Mouse (Mus musculus) MEL (cell line): ENCODE results near the gene Qdpr. TPM values are rescaled to one million over a fixed set of nuclear protein-coding genes. Genes with fewer than 3 reads are reported as not detected.
A peak's percentile ranks its signal among the peaks of the same experiment; 100 is the strongest.

Experiments
- DNase-seq: peaks from one replicate; pipeline ENCODE4 v3.0.0; 2011; ENCODE audit warnings: low read depth, low spot score
- H3K27ac ChIP-seq: 2 replicates; pipeline ENCODE4 v1.5.1; 2012; ENCODE audit warnings: low read depth, mild to moderate bottlenecking, control low read depth, low read length, moderate library complexity; ENCODE audit not compliant: control insufficient read depth
- H3K27me3 ChIP-seq, 2 experiments: fragments of 150-350 bp in 1 of 2; sonication (generic) in 1 of 2; 2 replicates each; pipeline ENCODE4 v1.6.1; 2012; ENCODE audit warnings: low read length in 2 of 2, mild to moderate bottlenecking in 2 of 2, improper control_type of control experiment in 1 of 2, moderate library complexity in 1 of 2; ENCODE audit not compliant: insufficient read depth in 2 of 2, control insufficient read depth in 1 of 2
- H3K36me3 ChIP-seq, 2 experiments: 2 replicates each; pipeline ENCODE4 v1.6.1; 2012 to 2014; ENCODE audit warnings: low read length in 2 of 2, improper control_type of control experiment in 1 of 2, inconsistent platforms in 1 of 2, mild to moderate bottlenecking in 1 of 2; ENCODE audit not compliant: insufficient read depth in 2 of 2, control insufficient read depth in 1 of 2
- H3K4me1 ChIP-seq, 2 experiments: fragments of 150-350 bp in 1 of 2; sonication (generic) in 1 of 2; 2 replicates each; pipeline ENCODE4 v1.6.1; 2012; ENCODE audit warnings: low read length in 2 of 2, improper control_type of control experiment in 1 of 2, mild to moderate bottlenecking in 1 of 2; ENCODE audit not compliant: insufficient read depth in 2 of 2, control insufficient read depth in 1 of 2
- H3K4me3 ChIP-seq, 2 experiments: fragments of 150-350 bp in 1 of 2; sonication (generic) in 1 of 2; 2 replicates each; pipeline ENCODE4 v1.5.1; 2012; ENCODE audit warnings: low read depth in 2 of 2, low read length in 2 of 2, mild to moderate bottlenecking in 2 of 2, moderate library complexity in 2 of 2, control low read depth in 1 of 2, improper control_type of control experiment in 1 of 2; ENCODE audit not compliant: control insufficient read depth in 1 of 2, insufficient read depth in 1 of 2
- H3K79me2 ChIP-seq: 2 replicates; pipeline ENCODE4 v1.6.1; 2012; ENCODE audit warnings: mild to moderate bottlenecking, low read length, moderate library complexity; ENCODE audit not compliant: control insufficient read depth, poor library complexity, insufficient read depth
- H3K9ac ChIP-seq: 2 replicates; pipeline ENCODE4 v1.6.1; 2012; ENCODE audit warnings: low read depth, mild to moderate bottlenecking, control low read depth, low read length, moderate library complexity; ENCODE audit not compliant: control insufficient read depth, poor library complexity, severe bottlenecking
- H3K9me3 ChIP-seq: fragments of 150-350 bp; sonication (generic); replicated peaks from 2 replicates; pipeline ENCODE4 v1.6.1; 2012; ENCODE audit warnings: mild to moderate bottlenecking, low read length, improper control_type of control experiment, moderate library complexity; ENCODE audit not compliant: insufficient read depth
- CHD2 ChIP-seq: IDR thresholded peaks from 2 replicates; pipeline ENCODE4 v1.6.1; 2011; ENCODE audit warnings: low read length, improper control_type of control experiment
- GABPA ChIP-seq: IDR thresholded peaks from 2 replicates; pipeline ENCODE4 v1.6.1; 2012; ENCODE audit warnings: low read depth, mild to moderate bottlenecking, inconsistent platforms, low read length, improper control_type of control experiment, moderate library complexity
- GATA1 ChIP-seq: IDR thresholded peaks from 2 replicates; pipeline ENCODE4 v1.6.1; 2011; ENCODE audit warnings: low read depth, low read length, improper control_type of control experiment
- HCFC1 ChIP-seq: IDR thresholded peaks from 2 replicates; pipeline ENCODE4 v1.6.1; 2012; ENCODE audit warnings: low read depth, mild to moderate bottlenecking, inconsistent platforms, low read length, improper control_type of control experiment, moderate library complexity
- JUND ChIP-seq: IDR thresholded peaks from 2 replicates; pipeline ENCODE4 v1.6.1; 2011; ENCODE audit warnings: low read depth, mild to moderate bottlenecking, improper control_type of control experiment, low read length
- KAT2A ChIP-seq: conservative IDR thresholded peaks from 2 replicates; pipeline ENCODE4 v1.6.1; 2012; ENCODE audit warnings: low read depth, low read length, improper control_type of control experiment, inconsistent platforms
- MAX ChIP-seq: IDR thresholded peaks from 2 replicates; pipeline ENCODE4 v1.6.1; 2011; ENCODE audit warnings: low read length, improper control_type of control experiment
- MXI1 ChIP-seq: IDR thresholded peaks from 2 replicates; pipeline ENCODE4 v1.6.1; 2011; ENCODE audit warnings: mild to moderate bottlenecking, low read depth, low read length, improper control_type of control experiment
- MYB ChIP-seq: IDR thresholded peaks from 2 replicates; pipeline ENCODE4 v1.6.1; 2011; ENCODE audit warnings: mild to moderate bottlenecking, low read depth, low read length, improper control_type of control experiment
- MYC ChIP-seq: IDR thresholded peaks from 2 replicates; pipeline ENCODE4 v1.6.1; 2011; ENCODE audit warnings: low read depth, mild to moderate bottlenecking, low read length, improper control_type of control experiment, moderate library complexity
- NELFE ChIP-seq: IDR thresholded peaks from 2 replicates; pipeline ENCODE4 v1.6.1; 2011; ENCODE audit warnings: low read depth, low read length, improper control_type of control experiment
- POLR2A ChIP-seq, 2 experiments: IDR thresholded peaks; 2 replicates each; pipeline ENCODE4 v1.6.1; 2011 to 2012; ENCODE audit warnings: low read length in 2 of 2, mild to moderate bottlenecking in 2 of 2, control low read depth in 1 of 2, improper control_type of control experiment in 1 of 2, low read depth in 1 of 2, moderate library complexity in 1 of 2; ENCODE audit not compliant: control insufficient read depth in 1 of 2, insufficient read depth in 1 of 2, poor library complexity in 1 of 2
- POLR2AphosphoS2 ChIP-seq: IDR thresholded peaks from 2 replicates; pipeline ENCODE4 v1.6.1; 2011; ENCODE audit warnings: low read length, improper control_type of control experiment
- POLR2AphosphoS5 ChIP-seq: IDR thresholded peaks from 2 replicates; pipeline ENCODE4 v1.6.1; 2012; ENCODE audit warnings: low read depth, borderline replicate concordance, mild to moderate bottlenecking, inconsistent platforms, low read length, moderate library complexity, mixed read lengths
- TAL1 ChIP-seq: IDR thresholded peaks from 2 replicates; pipeline ENCODE4 v1.6.1; 2012; ENCODE audit warnings: mild to moderate bottlenecking, inconsistent platforms, low read length, moderate library complexity, mixed read lengths
- TBP ChIP-seq: IDR thresholded peaks from 2 replicates; pipeline ENCODE4 v1.8.0; 2011; ENCODE audit warnings: low read depth, low read length, improper control_type of control experiment
- TCF12 ChIP-seq: IDR thresholded peaks from 2 replicates; pipeline ENCODE4 v1.6.1; 2014; ENCODE audit warnings: low read depth, mild to moderate bottlenecking, inconsistent platforms, low read length, improper control_type of control experiment, moderate library complexity
- UBTF ChIP-seq: IDR thresholded peaks from 2 replicates; pipeline ENCODE4 v1.6.1; 2012; ENCODE audit warnings: low read depth, mild to moderate bottlenecking, inconsistent platforms, low read length, improper control_type of control experiment, moderate library complexity, borderline replicate concordance; ENCODE audit not compliant: insufficient read depth
- USF1 ChIP-seq: IDR thresholded peaks from 2 replicates; pipeline ENCODE4 v1.6.1; 2014; ENCODE audit warnings: low read depth, mild to moderate bottlenecking, inconsistent platforms, low read length, improper control_type of control experiment, moderate library complexity
- USF2 ChIP-seq, 2 experiments: IDR thresholded peaks; 2 replicates each; pipeline ENCODE4 v1.6.1; 2011 to 2012; ENCODE audit warnings: improper control_type of control experiment in 2 of 2, low read length in 2 of 2, borderline replicate concordance in 1 of 2, inconsistent platforms in 1 of 2, low read depth in 1 of 2, mild to moderate bottlenecking in 1 of 2; ENCODE audit not compliant: insufficient read depth in 1 of 2
- ZKSCAN1 ChIP-seq: IDR thresholded peaks from 2 replicates; pipeline ENCODE4 v1.6.1; 2012; ENCODE audit warnings: low read depth, mild to moderate bottlenecking, inconsistent platforms, low read length, improper control_type of control experiment, moderate library complexity
- polyA plus RNA-seq, 2 experiments: library from polyadenylated mRNA; stranded (reverse) in 1 of 2; unstranded in 1 of 2; fragments of >175 nt in 1 of 2; fragments of >200 nt in 1 of 2; gene quantifications; 2 replicates each; pipeline versions ENCODE4 v1.2.1 to v1.2.4; 2012; ENCODE audit warnings: low replicate concordance in 2 of 2, low read depth in 1 of 2; ENCODE audit not compliant: insufficient read length in 2 of 2, insufficient read depth in 1 of 2, missing spikeins in 1 of 2
- total RNA-seq: library from RNA; depleted of rRNA; stranded (reverse); fragments of 300-350 nt; gene quantifications from 2 replicates; pipeline ENCODE4 v1.2.3, GENCODE M21; 2012

Qdpr gene
- total and polyA plus RNA-seq, 3 experiments = 119 to 226 TPM; not detected in 1

DNA sequence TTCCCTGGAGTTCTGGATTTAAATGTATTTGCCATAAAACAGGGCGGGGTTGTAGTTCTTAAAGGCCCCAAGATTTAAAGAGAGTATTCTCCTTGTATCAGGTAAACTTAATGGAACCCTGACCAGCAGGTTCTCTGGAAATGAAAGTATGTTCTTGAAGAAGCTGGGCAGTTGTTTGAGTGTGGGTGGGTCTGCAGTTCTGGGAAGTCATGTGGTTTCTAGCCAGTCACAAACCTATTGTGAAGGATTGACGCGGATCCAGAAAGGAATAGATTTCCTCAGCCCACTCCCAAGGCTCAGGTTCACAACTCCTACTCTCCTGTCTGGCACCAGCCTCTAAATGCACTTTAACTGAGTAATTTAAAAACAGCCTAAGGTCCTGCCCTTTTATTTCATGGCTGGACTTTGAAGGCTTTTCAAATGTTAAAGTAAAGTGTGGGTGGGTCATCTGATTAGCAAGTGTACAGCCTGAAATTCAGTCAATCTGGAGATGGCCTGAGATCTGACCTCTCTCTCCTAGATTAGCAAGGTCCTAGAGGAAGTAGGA, 45.5 kb upstream of the Qdpr start:
- TF ChIP-seq GATA1 (0 out of 2 replicates have a peak, but pooled peaks have one; percentile 14), CHD2 (no peak)
- H3K9ac ChIP-seq = no peak overlapping the region

DNA sequence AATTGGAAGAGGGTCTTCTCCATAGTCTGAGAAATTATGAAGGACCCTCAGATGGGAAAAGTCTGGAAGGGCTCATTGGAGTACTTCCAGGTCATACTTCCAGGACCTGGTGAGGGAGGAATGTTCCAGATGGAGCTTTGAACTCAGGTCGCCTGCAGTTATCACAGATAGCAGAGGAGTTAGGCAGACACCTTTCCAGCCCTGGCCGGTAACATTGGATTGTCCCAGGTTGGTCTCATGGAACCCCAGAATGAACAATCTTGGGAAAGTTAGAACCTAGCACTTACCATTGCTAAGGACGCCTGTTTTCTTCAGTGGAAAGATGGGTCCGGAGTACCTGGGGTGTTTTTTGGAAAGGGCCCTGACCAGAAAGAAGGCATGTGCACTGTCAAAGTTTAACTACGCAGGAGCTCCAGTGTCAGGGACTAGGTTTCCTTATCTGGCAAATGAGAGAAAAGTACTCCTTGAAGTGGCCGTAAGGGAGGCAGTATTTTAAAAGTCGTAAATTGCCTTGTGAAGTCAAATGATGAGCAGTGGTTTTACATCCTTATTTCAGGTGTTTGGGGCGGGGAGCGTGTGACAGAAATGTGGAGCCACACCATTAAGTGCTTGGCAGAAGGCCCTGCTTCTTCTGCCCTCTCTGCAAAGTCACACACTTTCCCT, 44.2 kb upstream of the Qdpr start:
- Histone ChIP-seq H3K4me3 (peak overlapping the region; percentile 77 to 88), H3K4me1 (peaks cover 7 to 20% of the 10 kb centered on the region in 2 experiments), H3K36me3 (peaks cover 4 to 29% of the 10 kb centered on the region in 2 experiments), H3K9ac (peak overlapping the region; percentile 78), H3K27me3 (peaks cover 2 to 3% of the 10 kb centered on the region in 2 experiments; a peak in 3 of 4 replicates), H3K79me2 (peaks cover 26% of the 10 kb centered on the region), H3K9me3 (no peaks in the 10 kb centered on the region), H3K27ac (no peak overlapping the region; the same call in 1 of the 2 replicates)
- peak; percentile 57 for DNase-seq
- TF ChIP-seq MYC (0 out of 2 replicates have a peak, but pooled peaks have one; percentile 3), TCF12 (no peak)

More for the DNA sequence above, 45.5 kb upstream of the Qdpr start:
- Histone ChIP-seq H3K79me2 (peaks cover 26% of the 10 kb centered on the region), H3K27me3 (peaks cover 0 to 2% of the 10 kb centered on the region in 2 experiments; a peak in 1 of 4 replicates), H3K27ac (no peak overlapping the region), H3K4me3 (no peak overlapping the region), H3K4me1 (peaks cover 7 to 20% of the 10 kb centered on the region in 2 experiments), H3K36me3 (peaks cover 6 to 29% of the 10 kb centered on the region in 2 experiments), H3K9me3 (no peaks in the 10 kb centered on the region)
- DNase-seq = no peak

DNA sequence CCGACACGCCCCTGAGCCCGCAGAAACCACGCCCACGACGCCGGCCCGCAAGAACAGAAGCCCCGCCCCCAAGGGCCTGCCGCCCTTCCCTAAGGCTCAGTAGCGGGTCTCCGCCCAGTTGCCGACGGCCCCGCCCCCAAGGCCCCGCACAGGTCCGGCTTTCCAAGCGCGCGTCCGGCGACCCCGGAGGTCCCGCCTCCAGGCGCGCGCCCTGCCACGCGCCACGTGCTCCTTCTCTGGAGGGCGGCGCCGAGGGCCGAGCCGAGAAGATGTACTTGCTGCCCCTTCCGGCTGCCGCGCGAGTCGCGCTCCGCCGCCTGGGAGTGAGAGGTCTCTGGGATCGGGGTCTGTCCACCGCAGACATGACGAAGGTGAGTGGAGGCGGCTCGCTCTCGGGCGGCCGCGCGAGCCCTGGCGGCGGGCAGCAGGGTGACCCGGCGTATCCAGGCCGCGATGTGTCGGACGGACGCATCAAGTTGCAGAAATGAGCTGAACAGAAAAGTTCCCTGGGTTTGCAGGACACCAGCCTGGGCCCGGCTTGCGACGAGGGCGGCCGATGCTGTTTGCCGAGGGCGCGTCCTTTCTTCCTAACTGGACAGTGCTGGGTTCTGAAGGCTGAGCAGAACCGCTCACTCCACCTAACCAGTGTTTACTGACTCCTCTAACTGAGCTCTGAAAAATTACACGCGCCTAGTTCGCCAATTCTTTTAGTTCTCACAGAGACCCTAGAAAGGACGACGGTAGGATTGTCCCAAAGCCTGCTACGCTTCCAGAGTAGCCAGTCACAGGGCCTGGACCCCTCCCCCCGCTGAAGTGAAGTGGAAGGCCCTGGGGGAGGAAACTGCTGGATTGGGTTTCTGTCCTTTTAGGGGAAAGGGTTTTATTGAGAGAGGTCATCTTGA, 43.4 kb upstream of the Qdpr start, which contains the start of gene Lap3:
Lap3 (plus strand) TSS at position 184 of the 902 bp plus-strand sequence.
- H3K4me3 ChIP-seq = peak within 1 kb of the TSS; percentile 77 to 88
- peaks cover 0 to 29% of the 10 kb centered on the region in 2 experiments; a peak in 3 of 4 replicates for H3K36me3 ChIP-seq
- H3K9ac ChIP-seq = peak within 1 kb of the TSS; percentile 78
- peaks cover 2 to 9% of the 10 kb centered on the region in 2 experiments; a peak in 3 of 4 replicates for H3K27me3 ChIP-seq
- peak; percentile 99 for DNase-seq
- peak within 1 kb of the TSS; percentile 14 for H3K27ac ChIP-seq
- peaks cover 26% of the 10 kb centered on the region for H3K79me2 ChIP-seq
- no peaks in the 10 kb centered on the region for H3K9me3 ChIP-seq
- H3K4me1 ChIP-seq = peaks cover 7 to 20% of the 10 kb centered on the region in 2 experiments
- peak; percentile 57 for TF ChIP-seq NELFE
- TF ChIP-seq USF2 (IDR thresholded peaks at IDR 0.05; ENCODE audit: borderline replicate concordance in 1 of 2, insufficient read depth in 1 of 2, low read depth in 1 of 2, low read length in 2 of 2) = peak in 1 of 2 experiments; percentile 33; a peak in 1 of 4 replicates
- TF ChIP-seq JUND = no peak
- no peak for TF ChIP-seq UBTF
- no peak for TF ChIP-seq TAL1
- TF ChIP-seq KAT2A = no peak
- peak; percentile 92 for TF ChIP-seq USF1
- TF ChIP-seq MYB = no peak
- no peak for TF ChIP-seq GABPA
- TF ChIP-seq TBP = peak; percentile 52; the same call in 1 of the 2 replicates
- peak; percentile 61 for TF ChIP-seq HCFC1
- peak; percentile 99 for TF ChIP-seq MXI1
- 0 out of 2 replicates have a peak, but pooled peaks have one; percentile 40 for TF ChIP-seq POLR2AphosphoS5
- TF ChIP-seq POLR2AphosphoS2 = no peak
- no peak; the same call in 1 of the 2 replicates for TF ChIP-seq CHD2
- TF ChIP-seq ZKSCAN1 = no peak
- TF ChIP-seq MAX = peak; percentile 97
- peak; percentile 78 to 91; a peak in 3 of 4 replicates for TF ChIP-seq POLR2A (IDR thresholded peaks at IDR 0.05; ENCODE audit: control insufficient read depth in 1 of 2, insufficient read depth in 1 of 2, low read depth in 1 of 2, low read length in 2 of 2, poor library complexity in 1 of 2)
